Mouse (Mus musculus) adrenal gland, postnatal 14 days (tissue): ENCODE measurements around the gene Map2k5. TPM values are rescaled to one million over a fixed set of nuclear protein-coding genes. Genes with fewer than 3 reads are reported as not detected.
A peak's percentile ranks its signal among the peaks of the same experiment; 100 is the strongest.

ENCODE experiments used
- DNase-seq: peaks from one replicate; pipeline ENCODE4 v3.0.0; 2021; ENCODE audit warnings: mixed read lengths
- total RNA-seq: library from RNA; stranded (reverse); gene quantifications from 2 replicates; pipeline ENCODE4 v1.2.3, GENCODE M21; 2021

The Map2k5 gene
- total RNA-seq, 1 experiment from 2014 or later: 30.4 TPM

GRCm38 (mm10) chr9:63341761-63342160 is 35.9 kb downstream of the Map2k5 start:
- no peak for DNase-seq

GRCm38 (mm10) chr9:63339256-63339655 is 38.4 kb downstream of the Map2k5 start:
- DNase-seq: no peak

- DNase-seq: no peak
Measured at GRCm38 (mm10) chr9:63338716-63339115, 39.0 kb downstream of the Map2k5 start.

GRCm38 (mm10) chr9:63335816-63336215 is 41.9 kb downstream of the Map2k5 start:
- no peak for DNase-seq

- peak; percentile 41 for DNase-seq
Measured at GRCm38 (mm10) chr9:63333074-63333473, 44.6 kb downstream of the Map2k5 start.

GRCm38 (mm10) chr9:63331246-63331645 is 46.5 kb downstream of the Map2k5 start:
- no peak for DNase-seq

GRCm38 (mm10) chr9:63328958-63329685 is 48.6 kb downstream of the Map2k5 start:
- DNase-seq: peak; percentile 59

GRCm38 (mm10) chr9:63315231-63315630 is 62.5 kb downstream of the Map2k5 start:
- no peak for DNase-seq

GRCm38 (mm10) chr9:63314126-63314525 is 63.6 kb downstream of the Map2k5 start:
- no peak for DNase-seq

- no peak for DNase-seq
Measured at GRCm38 (mm10) chr9:63309956-63310355, 67.7 kb downstream of the Map2k5 start.

- peak; percentile 42 for DNase-seq
Measured at GRCm38 (mm10) chr9:63309008-63309407, 68.7 kb downstream of the Map2k5 start.

- DNase-seq: no peak
Measured at GRCm38 (mm10) chr9:63308441-63308840, 69.3 kb downstream of the Map2k5 start.

GRCm38 (mm10) chr9:63302511-63302910 is 75.2 kb downstream of the Map2k5 start:
- DNase-seq: peak; percentile 50

GRCm38 (mm10) chr9:63298656-63299055 is 79.0 kb downstream of the Map2k5 start:
- DNase-seq: peak; percentile 56

GRCm38 (mm10) chr9:63295551-63295958 is 82.1 kb downstream of the Map2k5 start:
- peak; percentile 53 for DNase-seq

GRCm38 (mm10) chr9:63294846-63295245 is 82.9 kb downstream of the Map2k5 start:
- DNase-seq: no peak

GRCm38 (mm10) chr9:63293781-63294480 is 83.8 kb downstream of the Map2k5 start:
- no peak for DNase-seq

- no peak for DNase-seq
Measured at GRCm38 (mm10) chr9:63288676-63289075, 89.0 kb downstream of the Map2k5 start.

GRCm38 (mm10) chr9:63284392-63284791 is 93.3 kb downstream of the Map2k5 start:
- no peak for DNase-seq

- no peak for DNase-seq
Measured at GRCm38 (mm10) chr9:63281996-63282395, 95.7 kb downstream of the Map2k5 start.

GRCm38 (mm10) chr9:63281086-63281485 is 96.6 kb downstream of the Map2k5 start:
- peak; percentile 68 for DNase-seq

GRCm38 (mm10) chr9:63273781-63274180 is 103.9 kb downstream of the Map2k5 start:
- peak; percentile 36 for DNase-seq

- DNase-seq: no peak
Measured at GRCm38 (mm10) chr9:63269839-63270238, 107.9 kb downstream of the Map2k5 start.

- DNase-seq: no peak
Measured at GRCm38 (mm10) chr9:63263188-63263587, 114.5 kb downstream of the Map2k5 start.
